Mouse (Mus musculus) mesoderm, embryonic 11.5 days (tissue): ENCODE measurements around the gene Dclk2.

Experiments
- DNase-seq: peaks from one replicate; pipeline ENCODE4 v3.0.0-alpha.2; 2012; ENCODE audit warnings: low read depth, low spot score

Gene Dclk2

DNA sequence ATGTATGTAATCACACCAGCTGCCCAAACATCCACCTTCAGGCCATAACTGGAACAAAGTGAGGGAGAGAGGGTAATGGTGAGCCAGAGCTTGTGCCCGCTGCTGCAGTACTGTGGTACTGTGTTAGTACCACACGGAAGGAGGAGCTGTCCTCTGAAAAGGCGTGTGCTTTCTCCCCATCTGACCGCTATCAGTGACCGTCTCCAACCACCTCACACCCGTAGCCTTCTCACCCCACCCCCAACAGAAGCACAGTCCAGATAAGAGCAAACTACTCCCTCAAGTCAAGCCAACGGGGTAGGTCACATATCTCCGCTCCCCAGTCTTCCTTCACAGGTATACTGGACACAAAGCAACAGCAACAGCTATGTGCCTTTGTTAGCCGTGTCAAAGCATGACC, 121.6 kb downstream of the Dclk2 start:
- no peak for DNase-seq

DNA sequence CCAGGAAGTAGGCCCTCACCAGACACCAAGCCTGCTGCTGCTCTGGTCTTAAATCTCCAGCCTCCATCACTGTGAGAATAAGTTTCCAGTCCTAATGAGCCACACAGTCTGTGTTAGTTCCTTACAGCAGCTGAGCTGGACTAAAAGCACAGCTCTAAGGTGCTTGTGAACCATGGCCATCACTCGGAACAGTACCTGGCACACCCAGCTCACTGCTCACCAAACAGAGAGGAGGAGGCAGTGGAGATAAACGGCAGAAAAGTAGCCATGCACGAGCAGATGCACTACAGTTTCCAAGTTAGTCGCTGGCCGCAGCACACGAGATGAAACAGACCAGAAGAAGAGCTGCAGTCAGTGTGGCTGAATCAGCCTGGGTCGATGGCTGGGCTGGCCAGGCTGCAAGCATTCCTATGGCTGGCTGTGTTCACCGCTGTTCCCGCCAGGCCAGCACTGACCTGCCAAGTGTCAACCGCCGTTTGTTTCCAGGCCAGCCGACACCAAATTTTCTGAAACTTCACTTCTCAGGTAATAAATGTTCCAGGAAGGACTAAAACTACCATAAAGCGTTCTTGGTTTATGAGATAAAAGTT, 122.7 kb downstream of the Dclk2 start:
- no peak for DNase-seq

DNA sequence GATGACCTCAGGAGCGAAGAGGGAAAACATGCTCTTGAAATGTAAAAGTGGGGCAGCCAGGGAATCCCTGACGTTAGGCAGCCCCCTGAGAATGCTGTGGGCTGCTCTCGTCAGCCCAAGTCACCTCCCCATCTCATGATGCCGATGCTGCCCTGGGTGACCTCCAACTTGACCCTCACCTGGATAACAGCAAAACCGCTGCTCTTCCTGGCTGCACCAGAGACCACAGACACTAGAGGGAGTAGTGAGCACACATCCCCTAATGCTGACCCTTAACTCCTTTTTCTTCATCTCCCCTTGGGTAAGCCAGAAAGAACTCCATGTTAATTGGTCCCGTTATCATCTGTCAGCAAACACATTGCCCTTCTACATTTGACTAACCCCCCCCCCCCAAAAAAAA, 123.9 kb downstream of the Dclk2 start:
- DNase-seq = peak; percentile 46

DNA sequence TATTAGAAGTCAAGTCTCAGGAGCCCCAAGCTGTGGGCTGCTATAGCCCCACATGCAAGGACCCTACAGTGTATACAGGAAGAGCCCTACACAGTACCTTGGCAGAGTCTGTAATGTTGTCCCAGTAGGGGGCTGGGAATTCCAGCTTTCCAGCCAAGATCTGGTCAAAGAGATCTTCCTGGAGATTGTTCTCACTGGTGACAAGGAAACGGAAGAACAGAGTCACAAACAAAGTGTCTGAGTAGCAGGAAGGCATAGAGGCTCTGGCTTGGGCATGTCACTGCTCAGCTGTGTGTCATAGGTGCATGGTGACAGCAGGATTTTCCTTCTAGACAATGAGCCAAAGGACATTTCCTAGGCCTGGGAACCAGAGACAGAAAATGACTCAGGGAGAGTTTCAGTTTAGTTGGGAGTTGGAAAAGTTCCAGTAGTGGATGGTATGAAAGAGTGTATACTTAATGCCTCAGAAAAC, 126.9 kb downstream of the Dclk2 start:
- DNase-seq = no peak

DNA sequence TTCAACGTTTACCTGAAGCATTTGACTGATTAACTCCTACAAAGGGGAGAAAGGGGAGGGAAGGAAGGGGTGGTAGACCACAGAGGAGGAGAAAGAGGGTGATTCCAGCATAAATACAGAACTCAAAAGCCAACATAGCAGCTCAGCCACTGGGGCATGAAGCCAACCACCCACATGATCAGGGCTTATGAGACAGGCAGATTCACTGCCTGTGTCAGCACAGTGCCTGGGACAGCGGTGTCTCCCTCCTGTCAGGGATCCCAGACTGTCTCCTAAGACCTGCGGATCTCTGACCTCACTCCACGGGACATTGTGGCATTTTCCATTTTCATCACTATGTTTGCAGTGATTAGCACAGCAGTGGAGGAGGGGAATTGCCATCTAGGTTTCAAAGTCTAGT, 127.4 kb downstream of the Dclk2 start:
- DNase-seq = no peak

DNA sequence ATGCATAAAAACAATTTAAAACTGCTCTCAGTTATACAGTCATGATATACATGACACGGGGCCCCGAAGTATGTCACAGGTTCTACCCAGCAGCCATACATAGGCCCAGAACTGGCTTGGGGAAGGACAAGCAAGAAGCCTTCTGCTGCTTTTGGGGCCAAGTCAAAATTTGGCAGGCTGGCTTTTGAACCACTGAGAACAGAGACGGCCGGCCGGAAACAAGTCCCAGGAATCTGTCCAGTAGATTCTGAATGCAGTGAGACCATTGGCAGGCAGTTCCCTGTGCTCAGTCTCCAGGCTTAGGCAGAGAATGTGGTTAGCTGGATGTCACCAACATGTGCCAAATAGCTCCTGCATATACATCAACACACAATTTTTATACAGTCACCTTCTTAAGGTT, 130.9 kb downstream of the Dclk2 start:
- no peak for DNase-seq

DNA sequence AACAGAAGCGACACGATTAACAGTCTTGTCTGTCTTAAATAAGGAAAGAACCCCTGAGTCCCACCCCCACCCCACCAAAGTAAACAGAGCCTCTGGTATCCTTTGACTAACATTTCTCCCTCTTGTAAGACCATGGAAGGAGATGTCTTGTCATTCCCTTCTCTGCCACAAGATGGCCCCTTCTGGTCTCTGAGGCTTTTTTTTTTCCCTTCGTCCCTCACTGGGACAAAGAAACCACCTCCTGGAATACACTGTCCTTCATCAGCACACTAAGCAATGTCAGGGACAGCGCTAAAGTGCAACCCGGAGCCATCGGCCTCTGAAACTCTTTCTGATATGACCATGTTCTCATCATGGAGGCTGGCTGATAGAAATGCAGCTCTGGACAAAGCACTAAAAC, 131.9 kb downstream of the Dclk2 start:
- DNase-seq = peak; percentile 87

DNA sequence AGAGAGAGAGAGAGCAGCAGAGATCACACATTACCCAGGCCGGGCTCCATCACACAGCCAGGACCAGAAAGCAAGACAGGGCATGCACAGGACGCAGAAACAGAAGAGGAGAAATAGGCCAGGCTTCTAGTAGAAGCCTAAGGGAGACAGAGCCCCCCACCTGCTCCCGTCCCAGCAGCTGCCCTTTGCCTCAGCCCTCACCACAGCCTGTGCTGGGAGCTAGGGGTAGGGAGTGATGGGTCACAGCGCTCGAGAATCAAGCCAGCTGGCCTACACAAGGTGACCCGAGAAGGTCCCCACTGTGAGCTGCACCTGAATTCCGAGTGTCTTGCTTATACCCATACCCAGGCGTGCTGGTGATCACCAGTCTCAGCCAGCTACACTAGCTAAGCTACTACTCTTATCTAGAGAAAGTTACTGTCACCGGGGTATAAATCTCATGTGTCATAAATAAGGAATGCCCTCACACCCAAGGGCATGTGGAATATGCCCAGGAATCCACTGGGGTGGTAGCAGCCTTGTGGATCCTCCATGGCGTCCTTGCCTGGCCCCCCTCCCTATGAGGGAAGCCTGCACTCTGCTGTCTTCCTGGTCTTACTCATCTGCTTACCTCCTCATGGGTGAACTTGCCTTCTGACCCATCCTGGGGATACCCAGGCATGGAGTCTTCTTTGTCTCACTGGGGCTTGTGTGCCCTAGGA, 133.1 kb downstream of the Dclk2 start:
- DNase-seq = no peak

DNA sequence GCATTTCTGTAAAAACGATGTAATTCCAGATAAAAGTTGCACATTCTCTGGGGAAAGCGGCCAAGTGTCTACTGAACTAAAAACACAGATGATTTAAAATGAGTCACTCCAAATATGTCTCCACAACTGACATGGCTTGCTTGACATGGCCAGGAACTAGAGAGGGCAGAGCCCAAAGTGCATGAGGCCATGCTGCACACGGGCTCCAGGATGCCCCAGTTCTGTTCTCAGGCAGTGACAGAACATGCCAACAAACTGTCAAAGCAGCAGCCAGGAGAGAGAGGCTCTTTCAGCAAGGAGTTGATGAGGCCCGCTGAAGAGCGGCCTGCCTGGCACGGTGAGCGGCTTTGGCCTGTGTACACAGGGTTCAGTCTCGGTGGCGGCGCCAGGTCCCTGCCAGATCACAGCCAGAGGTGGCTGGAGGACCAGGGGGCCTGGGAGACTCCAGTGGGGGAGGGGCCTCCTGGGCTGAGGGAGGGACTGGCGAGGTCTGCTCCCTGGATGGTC, 133.8 kb downstream of the Dclk2 start:
- DNase-seq = no peak

DNA sequence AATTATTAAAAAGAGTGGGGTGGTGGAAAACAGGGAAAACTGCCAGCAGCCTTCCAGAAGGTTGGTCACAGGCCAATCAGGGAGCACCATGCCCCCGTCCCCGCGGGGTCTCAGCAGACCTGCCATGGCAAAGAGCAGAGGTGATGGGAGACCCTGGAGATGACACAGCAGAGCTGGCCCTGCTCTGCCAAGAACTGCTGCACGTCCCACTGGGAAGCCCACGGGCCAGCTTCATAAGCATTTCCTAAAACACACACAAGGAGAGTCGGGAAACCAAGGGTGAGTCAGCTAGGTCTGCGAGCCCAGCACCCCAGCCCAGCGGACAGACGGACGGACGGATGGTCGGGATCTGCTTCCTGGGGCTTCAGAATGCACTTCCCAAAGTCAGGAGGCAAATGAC, 134.4 kb downstream of the Dclk2 start:
- no peak for DNase-seq

DNA sequence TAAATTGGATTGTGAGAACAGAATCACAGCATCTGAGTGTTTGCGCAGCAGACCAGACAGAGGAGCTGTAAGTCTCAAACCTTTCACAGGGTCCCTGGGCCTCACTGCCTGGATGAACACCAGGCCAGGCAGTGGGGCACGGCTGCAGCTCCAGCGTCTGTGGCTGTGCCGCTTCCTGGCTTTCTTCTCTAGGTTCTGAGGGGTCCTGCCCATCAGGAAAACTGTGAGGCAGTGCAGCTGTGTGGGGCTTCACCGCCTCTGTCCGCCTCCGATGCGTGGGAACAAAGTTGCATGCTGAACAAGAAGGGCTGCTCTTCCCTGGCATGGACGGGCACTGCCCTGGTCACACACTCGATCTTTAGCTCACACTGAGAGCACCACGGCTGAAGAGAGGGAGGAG, 135.7 kb downstream of the Dclk2 start:
- no peak for DNase-seq

DNA sequence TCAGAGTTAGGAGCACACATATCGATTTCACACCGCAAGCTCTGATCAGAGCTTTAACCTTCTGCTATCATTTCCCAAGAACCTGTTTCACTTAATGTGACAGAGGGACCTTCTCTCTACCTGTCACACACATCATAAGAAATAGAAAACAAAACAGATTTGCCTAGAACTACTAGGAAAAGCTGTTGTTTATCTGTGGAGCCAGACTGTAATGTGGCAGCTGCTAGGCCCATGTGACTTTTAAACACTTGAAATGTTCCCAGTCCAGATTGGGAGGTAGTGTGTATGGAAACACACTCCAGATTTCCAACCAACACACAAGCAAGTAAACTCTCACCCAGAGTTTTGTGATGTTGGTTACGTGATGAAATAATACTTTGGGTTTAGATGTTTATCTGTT, 136.6 kb downstream of the Dclk2 start:
- DNase-seq = no peak

DNA sequence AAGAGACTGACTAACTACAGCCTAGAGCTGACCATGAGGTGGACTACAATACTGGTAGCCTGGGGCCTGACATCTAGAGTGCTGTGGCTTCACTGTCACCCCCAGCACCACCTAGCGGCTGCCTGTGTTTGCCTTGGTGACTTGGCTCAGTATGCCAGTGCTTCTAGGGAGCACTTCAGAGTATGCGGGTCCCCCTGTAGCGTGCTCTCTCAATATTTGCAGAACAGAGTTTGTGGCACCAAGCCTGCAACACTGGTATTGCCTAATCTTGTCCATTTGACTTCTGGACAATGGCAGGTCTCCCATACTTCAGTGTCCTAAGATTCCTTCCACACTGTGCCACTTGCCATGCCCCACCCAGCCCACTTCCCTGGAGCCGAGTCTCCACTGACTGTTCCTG, 140.9 kb downstream of the Dclk2 start:
- no peak for DNase-seq

DNA sequence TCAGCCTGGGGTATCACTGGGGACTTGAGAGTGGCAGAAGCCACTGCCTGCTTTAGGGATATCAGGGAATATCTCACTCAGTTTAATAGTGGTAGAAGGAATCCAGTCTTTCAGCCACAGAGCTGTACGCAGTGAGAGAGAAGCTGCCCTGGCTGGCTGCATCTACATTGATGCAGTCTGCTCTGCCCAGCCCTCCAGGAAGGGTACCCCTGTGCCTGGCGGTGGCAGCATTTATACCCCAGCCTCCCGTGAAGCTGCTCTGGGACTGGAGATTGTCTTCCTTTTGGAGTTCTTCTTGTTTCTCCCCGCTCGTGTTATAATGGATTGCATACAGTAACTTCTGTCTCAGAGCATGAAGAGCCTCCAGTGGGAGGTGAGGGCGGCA, 145.2 kb downstream of the Dclk2 start:
- no peak for DNase-seq

DNA sequence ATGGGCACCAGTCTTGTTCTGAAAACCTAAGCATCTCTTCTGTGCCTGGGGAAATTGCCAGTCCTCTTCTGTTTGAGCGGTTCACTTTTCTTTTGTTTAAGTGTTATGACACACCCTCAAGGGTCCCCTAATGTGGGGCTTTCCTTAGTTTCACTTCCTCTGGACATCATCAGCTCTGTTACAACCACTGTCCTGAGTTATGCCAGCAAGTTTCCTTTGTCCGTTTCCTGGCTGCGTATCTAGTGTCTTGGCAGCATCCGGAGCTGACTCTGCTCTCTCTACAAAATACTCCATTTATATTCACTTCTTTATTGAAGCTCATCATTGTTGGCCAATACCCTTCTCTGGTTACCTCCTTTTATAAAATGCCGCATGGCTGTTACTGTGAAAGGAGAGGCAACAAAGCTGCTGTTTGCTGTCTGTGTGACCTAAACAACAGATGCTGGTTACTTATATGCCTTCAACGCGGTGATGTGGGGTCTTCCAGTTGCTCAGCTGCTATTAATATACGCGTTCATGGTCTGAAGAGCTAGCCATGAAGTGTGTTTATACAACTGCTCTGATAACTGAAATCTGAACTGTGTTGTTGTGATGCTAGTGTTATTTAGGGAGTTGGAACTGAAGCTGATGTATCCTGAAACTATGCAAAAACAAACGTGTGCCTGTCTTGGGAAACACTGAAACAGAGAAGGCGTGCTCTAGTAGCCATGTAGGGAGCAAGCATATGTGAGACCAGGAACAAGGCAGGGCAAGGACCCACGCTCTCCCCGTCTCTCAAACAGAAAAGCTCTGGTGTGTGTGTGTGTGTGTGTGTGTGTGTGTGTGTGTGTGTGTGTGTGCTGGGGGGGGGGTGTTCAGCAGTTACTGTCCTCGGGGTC, 145.8 kb downstream of the Dclk2 start:
- no peak for DNase-seq

DNA sequence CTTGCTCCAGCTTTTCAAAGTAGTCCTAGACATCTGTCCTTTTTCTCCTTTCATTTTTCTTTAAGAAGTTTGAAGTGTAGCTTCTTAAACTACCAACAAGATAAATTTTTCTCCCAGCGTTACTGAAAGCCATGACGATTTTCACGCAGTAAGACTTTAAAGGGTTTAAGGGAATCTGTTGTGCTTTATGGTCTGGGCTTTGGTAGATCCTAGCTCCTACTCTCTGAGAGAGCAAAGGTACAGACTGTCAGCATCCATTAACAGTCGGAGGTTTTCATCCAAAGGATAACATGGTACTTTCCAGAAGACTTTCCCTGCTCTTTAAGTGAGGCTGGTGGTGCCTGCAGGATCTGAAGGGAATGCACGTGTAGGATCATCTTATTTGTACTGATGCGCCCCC, 151.7 kb downstream of the Dclk2 start:
- no peak for DNase-seq

DNA sequence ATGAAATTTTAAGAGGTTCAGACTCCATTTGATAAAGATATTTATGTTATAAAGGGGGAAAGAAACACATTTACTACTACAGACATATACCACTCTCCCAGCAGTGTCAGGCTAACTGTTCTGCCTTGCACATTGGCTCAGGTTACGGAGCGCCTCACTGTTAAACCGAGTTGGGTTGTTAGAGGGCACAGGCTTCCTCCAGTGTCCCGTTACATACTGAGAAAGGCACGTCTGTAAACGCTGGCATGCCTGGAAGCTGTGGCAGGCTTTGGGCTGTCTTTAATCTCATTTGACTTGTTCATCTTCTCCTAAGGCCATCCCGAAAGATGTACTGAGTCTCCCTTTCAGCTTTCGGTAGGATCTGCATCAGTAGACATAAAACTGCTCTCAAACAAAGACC, 152.1 kb downstream of the Dclk2 start:
- DNase-seq = peak; percentile 58

DNA sequence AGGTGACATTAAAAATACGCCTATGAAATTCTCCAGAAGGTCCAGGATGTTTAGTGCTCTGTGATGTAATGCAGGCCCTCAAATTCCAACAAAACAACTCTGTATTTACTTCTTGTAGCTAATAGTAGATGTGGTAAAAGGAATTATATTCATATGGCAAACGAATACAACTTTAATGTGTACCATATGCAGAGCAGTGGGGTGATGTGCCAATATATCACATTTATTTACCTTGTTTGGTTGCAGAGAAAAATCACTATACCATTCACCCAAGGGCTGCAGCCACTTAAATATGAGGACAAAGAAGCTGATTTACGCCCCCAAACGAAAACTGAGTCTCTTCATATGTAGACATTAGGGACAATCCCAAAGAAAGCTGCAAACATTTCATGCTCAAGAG, 158.2 kb downstream of the Dclk2 start:
- DNase-seq = no peak

DNA sequence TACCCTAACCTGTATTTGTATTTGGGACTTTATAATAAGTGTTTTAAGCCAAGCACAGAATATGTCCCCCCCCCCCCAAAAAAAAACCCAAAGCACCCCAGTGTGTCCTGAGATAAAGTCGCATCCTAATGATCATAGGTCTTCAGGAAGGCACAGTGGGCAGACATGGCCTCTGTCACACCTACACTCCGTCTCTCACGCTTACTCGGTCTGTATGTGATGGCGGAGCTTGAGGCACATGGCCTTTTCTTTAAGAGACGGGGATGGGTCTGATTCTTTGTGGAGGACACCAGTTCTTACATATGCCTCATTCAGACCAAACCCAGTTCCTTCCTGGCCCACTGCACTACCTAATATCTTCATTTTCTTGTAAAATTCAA, 158.6 kb downstream of the Dclk2 start:
- DNase-seq = no peak

DNA sequence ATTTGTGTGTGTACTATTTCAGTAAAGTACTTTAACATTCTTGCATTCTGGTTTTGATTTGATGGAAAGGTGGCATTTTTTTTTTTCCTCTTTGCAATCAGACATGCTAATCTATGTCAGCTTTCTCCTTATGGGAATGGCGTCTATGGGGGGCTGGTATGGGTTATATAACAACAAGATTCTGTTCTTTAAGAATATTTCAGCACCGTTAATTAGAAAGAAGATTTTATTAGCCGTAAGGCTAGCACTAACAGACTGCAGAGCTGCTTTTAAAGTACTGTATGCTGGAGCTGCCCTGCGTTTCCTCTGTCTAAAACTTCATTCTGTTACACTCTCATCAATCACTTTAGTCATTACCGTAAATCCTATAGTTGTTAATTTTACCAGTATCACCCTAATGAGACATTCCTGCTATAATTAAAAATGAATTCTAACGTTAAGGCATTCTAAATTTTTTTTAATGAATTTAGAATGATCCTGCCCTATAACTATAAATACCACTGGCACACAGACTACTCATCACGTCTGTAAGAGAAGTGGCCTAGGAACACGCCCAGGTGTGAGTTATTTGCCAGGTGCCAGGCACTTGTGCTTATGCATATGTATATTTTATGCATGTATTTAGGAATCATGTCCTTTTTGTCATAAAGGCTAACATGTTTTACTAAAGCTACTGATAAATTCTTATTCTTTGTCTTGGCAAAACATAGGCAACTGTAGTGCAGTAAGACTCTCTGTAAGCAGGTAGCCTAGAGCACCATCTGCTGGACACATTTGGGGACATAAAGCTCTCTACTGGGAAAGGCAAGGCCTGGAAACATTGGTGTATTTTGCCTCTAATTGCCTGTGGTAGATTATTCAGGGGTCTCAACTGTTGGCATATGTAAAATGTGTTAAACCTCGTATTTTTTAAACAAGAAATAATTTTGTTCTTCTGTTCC, 159.3 kb downstream of the Dclk2 start:
- peak; percentile 70 for DNase-seq

DNA sequence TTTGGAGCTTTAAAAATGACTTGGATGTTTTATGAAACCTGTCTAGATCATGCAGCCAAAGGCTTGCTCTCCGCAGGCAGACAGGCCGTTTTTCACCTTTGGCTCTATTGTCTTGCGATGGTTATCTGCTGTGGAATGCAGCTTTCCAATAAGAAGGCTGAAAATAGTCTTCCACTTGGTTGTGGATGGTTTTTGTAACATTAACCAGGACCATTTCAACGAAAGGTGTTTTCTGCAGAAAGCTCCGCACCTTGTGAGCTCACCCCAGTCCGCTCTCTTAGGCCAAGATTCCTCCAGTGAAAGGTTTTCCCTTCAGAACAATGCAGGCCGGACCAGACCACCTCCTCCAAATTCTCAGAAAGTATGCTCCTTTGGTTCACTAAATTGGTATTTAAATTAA, 160.2 kb downstream of the Dclk2 start:
- DNase-seq = no peak
